Mouse (Mus musculus): ENCODE results near the gene Gm14401.
"Not testable (repeated sequence)": the region's sequence is repeated elsewhere in the genome, so short reads cannot be mapped to it uniquely, and the experiment has no call there.

The Gm14401 gene

DNA sequence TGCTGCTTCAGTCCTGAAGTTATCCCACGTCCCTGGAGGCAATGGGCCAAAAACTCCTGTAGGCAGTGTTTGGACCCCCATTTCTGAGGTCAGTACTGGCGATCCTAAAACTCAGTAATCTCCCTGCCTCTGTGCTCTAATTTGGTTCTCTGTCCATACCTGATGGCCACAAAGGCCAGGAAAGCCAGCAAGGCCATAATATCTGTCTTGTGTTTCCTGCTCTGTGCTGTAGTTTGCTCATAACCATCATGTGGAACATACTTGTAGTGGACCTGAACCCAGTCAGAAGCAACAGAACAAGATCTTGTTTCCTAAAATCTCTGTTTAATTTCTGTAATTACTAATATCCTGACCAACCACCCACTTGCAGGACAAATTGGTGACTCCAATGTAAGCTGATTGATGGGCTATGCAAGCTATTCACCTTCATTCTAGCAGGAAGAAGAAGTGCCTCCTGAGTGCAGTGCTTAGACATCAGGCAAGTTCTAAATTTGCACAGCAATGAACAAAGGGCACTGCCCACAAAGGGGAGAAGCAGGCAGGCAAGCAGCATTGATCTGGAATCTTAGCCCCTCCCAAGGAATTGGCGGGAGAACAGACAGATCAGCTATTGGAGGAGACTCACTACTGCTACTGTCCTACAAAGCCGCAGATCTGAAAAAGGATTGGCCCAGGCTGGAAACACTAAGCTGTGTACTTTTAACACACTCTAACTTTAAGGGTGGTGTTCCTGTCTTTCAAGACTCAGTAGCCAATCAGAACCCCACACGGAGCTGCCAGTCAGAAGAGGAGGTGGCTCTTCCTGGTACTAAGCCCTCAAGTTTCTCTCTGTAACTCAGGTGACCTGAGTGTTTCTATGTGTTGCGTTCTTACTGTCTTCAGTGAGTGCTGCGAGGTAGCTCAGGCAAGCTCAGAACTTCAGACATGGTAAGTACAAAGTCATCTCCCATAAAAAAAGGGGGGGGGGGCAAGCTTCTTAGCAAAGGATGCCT is at the start of gene Gm14401:
TSS of gene Gm14401 (plus strand) at position 889 of the 992 bp plus-strand sequence.
- peak; percentile 6 for DNase-seq

- DNase-seq: not testable (repeated sequence)
Measured at GRCm38 (mm10) chr2:177072807-177073206, 1.3 kb upstream of the Gm14401 start.

DNA sequence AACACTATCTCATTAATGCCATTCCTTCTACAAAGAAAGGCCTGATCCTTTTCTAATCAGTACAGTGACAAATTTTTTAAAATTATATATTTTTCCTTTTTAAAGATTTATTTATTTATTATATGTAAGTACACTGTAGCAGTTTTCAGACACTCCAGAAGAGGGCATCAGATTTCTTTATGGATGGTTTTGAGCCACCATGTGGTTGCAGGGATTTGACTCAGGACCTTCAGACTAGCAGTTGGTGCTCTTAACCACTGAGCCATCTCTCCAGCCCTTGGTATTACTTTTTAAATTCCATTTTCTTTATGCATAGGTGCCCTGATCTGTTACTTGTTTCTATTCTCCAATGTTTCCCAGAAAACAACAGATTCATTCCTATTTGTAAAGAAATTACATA is 895 bp downstream of the Gm14401 start:
- DNase-seq: not testable (repeated sequence)

DNA sequence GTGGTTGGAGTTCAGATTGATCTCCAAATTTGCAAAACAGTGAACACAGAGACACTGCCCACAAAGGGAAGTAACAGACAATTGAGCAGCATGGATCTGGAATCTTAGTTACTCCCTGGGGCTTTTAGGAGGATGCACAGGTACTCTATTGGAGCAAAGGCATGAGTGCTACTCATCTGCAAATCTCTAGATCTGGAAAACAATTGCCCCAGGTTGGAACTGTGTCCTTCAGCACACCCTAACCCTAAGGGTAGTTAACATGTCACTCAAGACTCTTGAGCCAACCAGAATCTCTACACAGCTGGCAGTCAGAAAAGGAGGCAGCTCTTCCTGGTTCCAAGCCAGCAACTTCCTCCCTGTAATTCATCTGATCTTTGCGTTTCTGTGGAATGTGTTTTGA is 5.7 kb downstream of the Gm14401 start:
- not testable (repeated sequence) for DNase-seq

GRCm38 (mm10) chr2:177109086-177109485 is 35.0 kb downstream of the Gm14401 start:
- DNase-seq: not testable (repeated sequence)

GRCm38 (mm10) chr2:177129097-177129496 is 55.0 kb downstream of the Gm14401 start:
- not testable (repeated sequence) for DNase-seq

Data from kidney, adult 18-20 months (tissue).